Mouse (Mus musculus): ENCODE data around the gene Prpf3.

DNA sequence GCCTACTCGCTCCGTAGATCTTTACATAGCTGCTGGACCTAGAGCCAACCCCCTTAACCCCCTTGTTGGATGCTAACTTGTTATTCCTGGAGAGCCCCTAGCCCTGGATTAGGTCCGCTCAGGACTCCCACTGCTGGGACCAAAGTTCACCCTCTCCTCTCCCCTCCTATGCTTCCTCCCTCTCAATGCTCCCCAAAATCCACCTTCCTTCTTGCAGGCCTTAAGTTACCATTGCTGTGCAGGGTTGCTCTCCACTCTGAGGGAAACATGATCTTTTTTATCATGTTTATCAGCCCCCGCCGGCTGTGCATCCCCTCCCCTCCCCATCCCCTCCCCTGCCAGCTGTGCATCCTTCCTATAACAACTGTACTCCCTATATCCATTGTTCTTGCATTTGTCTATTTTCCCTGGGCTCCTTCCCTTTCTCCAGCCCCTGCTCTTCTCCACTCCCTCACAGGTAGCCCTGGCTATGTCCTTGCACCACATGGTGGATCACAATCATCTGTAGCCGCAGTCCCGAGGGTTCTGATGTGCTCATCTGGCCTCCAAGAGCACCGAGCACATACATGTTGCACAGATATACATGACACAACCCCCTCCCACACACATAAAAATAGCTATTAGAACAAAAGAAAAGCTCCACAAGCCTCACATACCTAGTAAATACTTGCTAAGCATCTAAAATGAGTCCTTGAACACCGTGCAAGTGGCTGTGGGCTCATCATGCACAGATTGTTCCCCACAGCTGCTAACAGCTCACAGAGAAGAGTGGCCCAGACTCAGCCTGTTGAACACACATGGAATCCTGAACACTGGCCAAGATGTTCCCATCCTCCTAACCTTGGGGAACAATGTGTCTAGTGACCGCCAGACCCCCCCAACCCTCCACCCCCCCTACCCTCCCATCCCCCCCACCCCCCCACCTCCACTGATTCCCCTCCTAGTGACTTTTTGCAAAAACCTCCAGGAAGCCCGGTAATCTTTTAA lies 36.7 kb upstream of the Prpf3 start:
- no peak for TF ChIP-seq POLR2A (IDR thresholded peaks at IDR 0.05; ENCODE audit: insufficient read length, low read depth)
- TF ChIP-seq CEBPB (IDR thresholded peaks at IDR 0.05; ENCODE audit: insufficient read depth, poor library complexity, severe bottlenecking) = no peak
- no peak for TF ChIP-seq REST (IDR thresholded peaks at IDR 0.05; ENCODE audit: insufficient read depth, insufficient read length)
- no peak for TF ChIP-seq USF1 (IDR thresholded peaks at IDR 0.05; ENCODE audit: low read depth)
- no peak for TF ChIP-seq POLR2AphosphoS2 (IDR thresholded peaks at IDR 0.05; ENCODE audit: insufficient read length, low read depth)
- no peak for TF ChIP-seq MYOG (IDR thresholded peaks at IDR 0.05; ENCODE audit: control insufficient read depth in 1 of 3, insufficient read depth in 1 of 3, insufficient read length in 2 of 3, low read depth in 2 of 3)

All from myocyte (in vitro differentiated cells).